Mouse (Mus musculus) neural tube, embryonic 15.5 days (tissue): ENCODE measurements at regions not wholly inside any gene's neighbourhood (a gene's known extent, or its start where the extent isn't known, plus 50 kb on each side); places are given as distances from the start of the nearest gene placed in this dataset.
A peak's percentile ranks its signal among the peaks of the same experiment; 100 is the strongest.

Experiments
- ATAC-seq: fragments of 200-750 bp; cut with Nextera tagmentation; 2 replicates; pipeline ENCODE4 v1.8.0; 2017; ENCODE audit warnings: mild to moderate bottlenecking, moderate TSS enrichment, moderate library complexity; ENCODE audit not compliant: low FRiP score
- H3K27ac ChIP-seq: fragments of 300-500 bp; sonication (generic); replicated peaks from 2 replicates; pipeline ENCODE4 v1.5.1; 2015; ENCODE audit warnings: mild to moderate bottlenecking, inconsistent platforms
- H3K27me3 ChIP-seq: fragments of 300-500 bp; sonication (generic); replicated peaks from 2 replicates; pipeline ENCODE4 v1.6.1; 2015; ENCODE audit warnings: inconsistent platforms
- H3K36me3 ChIP-seq: fragments of 300-500 bp; sonication (generic); 2 replicates; pipeline ENCODE4 v1.6.1; 2015; ENCODE audit warnings: inconsistent platforms
- H3K4me1 ChIP-seq: fragments of 300-500 bp; sonication (generic); 2 replicates; pipeline ENCODE4 v1.6.1; 2015; ENCODE audit warnings: inconsistent platforms
- H3K4me2 ChIP-seq: fragments of 300-500 bp; sonication (generic); 2 replicates; pipeline ENCODE4 v1.6.1; 2015; ENCODE audit warnings: inconsistent platforms, mild to moderate bottlenecking, moderate library complexity
- H3K4me3 ChIP-seq: fragments of 300-500 bp; sonication (generic); replicated peaks from 2 replicates; pipeline ENCODE4 v1.5.1; 2015; ENCODE audit warnings: mild to moderate bottlenecking, inconsistent platforms
- H3K9ac ChIP-seq: fragments of 300-500 bp; sonication (generic); replicated peaks from 2 replicates; pipeline ENCODE4 v1.6.1; 2015; ENCODE audit warnings: mild to moderate bottlenecking, inconsistent platforms
- H3K9me3 ChIP-seq: fragments of 300-500 bp; sonication (generic); replicated peaks from 2 replicates; pipeline ENCODE4 v1.6.1; 2016; ENCODE audit warnings: inconsistent platforms
- WGBS: fragments of 180-500 bp; shearing (Covaris S2); methylation state at CpG from one replicate; pipeline ENCODE4 v1.1.7; 2015; ENCODE audit warnings: mixed read lengths; 5-methylcytosine and 5-hydroxymethylcytosine counted together

DNA sequence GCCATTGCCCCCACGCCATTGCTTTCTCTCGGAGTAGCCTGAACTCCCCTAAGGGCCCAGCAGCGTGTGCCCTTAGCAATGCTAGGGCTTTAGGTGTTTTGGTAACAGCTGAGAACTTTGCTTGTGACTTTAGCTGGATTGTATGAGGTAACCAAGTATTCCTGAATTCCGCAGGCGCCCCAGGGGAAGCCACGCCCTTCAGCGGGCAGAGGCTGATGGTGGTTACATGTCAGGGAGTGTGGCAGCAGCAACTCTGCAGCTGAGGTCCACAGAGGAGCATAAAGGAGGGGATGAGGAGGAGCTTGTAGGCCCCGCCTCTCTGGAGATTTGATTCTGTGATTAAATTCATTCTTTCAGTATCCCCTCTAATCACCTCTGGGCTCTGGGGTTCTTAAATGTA, 116.1 kb upstream of the 1700012A03Rik start:
- H3K4me1 ChIP-seq: peaks cover 34% of the 10 kb centered on the region
- H3K27ac ChIP-seq: no peak overlapping the region
- H3K9me3 ChIP-seq: no peaks in the 10 kb centered on the region
- H3K4me2 ChIP-seq: no peak overlapping the region
- WGBS: 65% methylated on average over 8 of the region's 8 CpGs
- no peaks in the 10 kb centered on the region for H3K27me3 ChIP-seq
- no peaks in the 10 kb centered on the region for H3K36me3 ChIP-seq
- H3K9ac ChIP-seq: no peak overlapping the region
- ATAC-seq: no peak
- H3K4me3 ChIP-seq: no peak overlapping the region

DNA sequence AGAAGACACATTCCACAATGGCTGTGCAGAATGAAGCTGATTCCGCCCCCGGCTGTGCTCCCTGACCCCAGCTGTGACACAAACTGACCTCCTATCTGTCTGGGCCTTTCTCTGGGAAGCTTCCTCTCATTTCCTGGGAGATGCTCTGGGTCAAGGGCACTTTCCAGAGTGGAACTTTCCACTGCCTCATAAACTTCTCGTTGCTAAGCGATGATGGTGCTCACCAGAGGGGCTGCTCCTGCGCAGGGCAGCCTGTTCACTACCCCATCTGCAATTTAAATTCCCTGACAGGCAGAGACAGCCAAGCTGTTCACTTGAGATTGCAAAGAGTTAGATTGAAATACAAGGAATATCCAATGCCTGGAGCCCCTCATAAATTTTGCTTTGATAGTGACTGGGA, 116.7 kb upstream of the 1700012A03Rik start:
- peaks cover 28% of the 10 kb centered on the region for H3K4me1 ChIP-seq
- no peak overlapping the region for H3K4me2 ChIP-seq
- H3K9ac ChIP-seq: no peak overlapping the region
- H3K36me3 ChIP-seq: no peaks in the 10 kb centered on the region
- H3K9me3 ChIP-seq: no peaks in the 10 kb centered on the region
- 23% methylated on average over 5 of the region's 5 CpGs for WGBS
- no peaks in the 10 kb centered on the region for H3K27me3 ChIP-seq
- ATAC-seq: 0 out of 2 replicates have a peak, but pooled peaks have one; percentile 51
- H3K27ac ChIP-seq: no peak overlapping the region
- no peak overlapping the region for H3K4me3 ChIP-seq

DNA sequence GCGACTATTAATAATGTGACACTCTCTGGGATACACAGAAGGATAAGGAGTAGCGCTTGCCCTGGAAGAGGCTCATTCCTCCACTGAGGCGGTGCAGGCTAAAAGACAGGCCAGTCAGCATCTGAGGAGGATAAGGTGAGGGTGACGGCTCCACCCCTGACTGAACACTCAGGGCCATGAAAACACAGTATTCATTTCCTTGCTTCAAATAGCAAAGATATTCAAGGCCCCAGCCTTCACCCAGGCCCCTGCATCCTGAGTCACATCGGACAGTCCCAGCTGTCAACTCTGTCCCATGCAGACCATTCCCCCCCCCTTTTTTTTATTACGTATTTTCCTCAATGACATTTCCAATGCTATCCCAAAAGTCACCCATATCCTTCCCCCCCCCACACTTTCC, 118.9 kb upstream of the 1700012A03Rik start:
- Histone ChIP-seq H3K4me1 (peaks cover 20% of the 10 kb centered on the region), H3K4me2 (no peak overlapping the region), H3K27me3 (no peaks in the 10 kb centered on the region), H3K27ac (no peak overlapping the region), H3K4me3 (no peak overlapping the region), H3K9ac (no peak overlapping the region), H3K9me3 (no peaks in the 10 kb centered on the region), H3K36me3 (no peaks in the 10 kb centered on the region)
- ATAC-seq: no peak
- WGBS: 94% methylated on average over 6 of the region's 6 CpGs

DNA sequence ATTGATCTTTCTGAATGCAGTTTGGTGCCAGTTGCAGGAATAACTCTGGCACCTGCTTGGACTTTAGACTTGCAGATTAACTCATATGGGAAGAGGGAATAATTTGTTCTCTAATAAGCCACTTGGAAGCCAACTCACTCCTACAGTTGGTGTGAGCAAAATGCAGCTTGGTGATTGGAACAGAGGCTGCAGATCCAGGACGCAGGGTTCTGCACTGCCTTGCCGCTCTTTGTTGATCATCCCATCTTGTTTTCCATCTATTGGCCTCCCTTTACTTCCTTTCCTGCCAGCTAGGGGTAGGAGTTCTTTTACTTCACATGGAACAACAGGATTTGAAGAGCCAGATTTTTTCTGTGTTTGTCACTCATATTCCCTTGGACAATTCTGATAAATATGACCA, 120.9 kb upstream of the 1700012A03Rik start:
- ATAC-seq: no peak
- H3K27ac ChIP-seq: no peak overlapping the region
- H3K4me2 ChIP-seq: no peak overlapping the region
- no peak overlapping the region for H3K9ac ChIP-seq
- 93% methylated on average over 2 of the region's 2 CpGs for WGBS
- H3K27me3 ChIP-seq: no peaks in the 10 kb centered on the region
- H3K4me3 ChIP-seq: no peak overlapping the region
- H3K9me3 ChIP-seq: no peaks in the 10 kb centered on the region
- no peaks in the 10 kb centered on the region for H3K36me3 ChIP-seq
- H3K4me1 ChIP-seq: peaks cover 21% of the 10 kb centered on the region

DNA sequence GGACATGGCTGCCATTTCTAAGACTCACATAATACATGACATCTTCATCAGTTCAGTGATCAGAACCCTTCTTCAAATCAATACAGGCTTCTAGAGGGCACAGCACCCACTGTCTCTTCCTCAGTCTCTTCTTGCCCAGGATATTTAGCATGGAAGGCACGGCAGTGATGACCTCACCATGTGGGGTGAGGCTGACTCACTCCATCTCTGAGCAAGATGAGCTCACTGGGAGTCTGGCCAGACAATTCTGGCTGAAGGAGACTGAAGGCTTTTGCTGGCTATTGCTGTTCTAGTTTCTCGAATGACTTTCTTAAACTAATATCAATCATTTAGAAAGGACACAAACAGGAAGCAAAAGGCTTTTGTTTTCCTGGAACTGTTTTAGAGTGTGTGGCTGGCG, 122.9 kb upstream of the 1700012A03Rik start:
- 61% methylated on average over 3 of the region's 3 CpGs for WGBS
- H3K4me3 ChIP-seq: no peak overlapping the region

DNA sequence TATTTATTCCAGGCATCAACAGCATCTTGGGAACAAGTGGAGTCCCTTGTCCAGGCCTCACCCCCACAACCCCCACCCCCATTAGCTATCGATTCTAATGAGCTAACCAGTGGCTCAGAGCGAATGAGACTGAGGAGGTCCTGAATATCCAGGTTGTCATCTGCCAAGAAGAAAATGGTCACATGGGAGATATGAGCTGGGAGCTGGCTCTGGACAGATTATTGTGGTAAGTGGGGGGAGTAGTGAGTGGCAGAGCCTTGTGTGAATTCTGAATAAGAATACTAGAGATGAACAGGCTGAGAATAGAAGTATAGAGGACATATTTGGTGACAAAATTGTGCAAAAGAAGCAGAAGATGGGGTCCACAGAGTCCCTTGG, 125.4 kb upstream of the 1700012A03Rik start:
- Histone ChIP-seq H3K9ac (no peak overlapping the region), H3K9me3 (no peaks in the 10 kb centered on the region), H3K4me3 (no peak overlapping the region), H3K27me3 (no peaks in the 10 kb centered on the region), H3K4me2 (no peak overlapping the region), H3K4me1 (peaks cover 13% of the 10 kb centered on the region), H3K27ac (peak overlapping the region; percentile 65), H3K36me3 (no peaks in the 10 kb centered on the region)
- 63% methylated on average over 2 of the region's 2 CpGs for WGBS
- ATAC-seq: no peak

More for the DNA sequence above, 122.9 kb upstream of the 1700012A03Rik start:
- H3K4me2 ChIP-seq: no peak overlapping the region
- H3K9me3 ChIP-seq: no peaks in the 10 kb centered on the region
- H3K27ac ChIP-seq: no peak overlapping the region
- no peaks in the 10 kb centered on the region for H3K27me3 ChIP-seq
- ATAC-seq: no peak
- peaks cover 13% of the 10 kb centered on the region for H3K4me1 ChIP-seq
- H3K9ac ChIP-seq: no peak overlapping the region
- no peaks in the 10 kb centered on the region for H3K36me3 ChIP-seq

DNA sequence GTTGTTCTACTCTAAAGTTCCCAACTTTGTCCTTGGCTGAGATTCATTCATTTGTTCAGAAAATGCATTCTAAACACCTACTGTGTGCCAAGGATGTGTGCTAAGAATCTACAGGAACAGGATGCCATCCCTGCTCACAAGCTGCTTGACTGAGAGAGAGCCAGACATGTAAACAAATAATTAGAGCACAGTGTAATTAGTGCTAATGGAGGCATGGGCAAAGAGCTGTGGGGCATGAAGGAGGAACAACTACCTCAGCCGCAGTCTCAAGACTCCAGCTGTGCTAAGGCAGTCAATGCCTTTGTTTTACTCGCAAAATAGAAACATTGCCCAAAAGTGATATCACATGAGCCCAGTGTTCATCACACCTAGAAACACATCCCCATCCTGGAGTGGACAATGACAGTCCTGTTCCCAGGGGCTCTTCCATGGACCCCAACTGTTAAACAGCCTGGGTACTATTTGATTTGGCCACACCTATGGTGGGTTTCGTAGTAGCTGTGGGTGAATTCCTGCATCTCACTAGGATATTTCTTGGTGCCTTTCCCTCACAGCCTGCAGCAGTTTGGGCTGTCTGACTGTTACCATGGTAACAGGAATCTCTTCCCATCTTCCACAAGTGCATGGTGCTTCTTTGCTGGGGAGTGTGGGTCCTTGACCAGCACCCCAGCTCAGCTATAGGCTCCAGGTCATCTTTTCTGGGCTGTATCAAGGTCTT, 125.9 kb upstream of the 1700012A03Rik start:
- ATAC-seq: peak; percentile 82
- H3K9me3 ChIP-seq: no peaks in the 10 kb centered on the region
- no peak overlapping the region for H3K4me3 ChIP-seq
- H3K36me3 ChIP-seq: no peaks in the 10 kb centered on the region
- peaks cover 13% of the 10 kb centered on the region for H3K4me1 ChIP-seq
- peak overlapping the region; percentile 65 for H3K27ac ChIP-seq
- WGBS: 22% methylated on average over 3 of the region's 3 CpGs
- H3K9ac ChIP-seq: no peak overlapping the region
- H3K4me2 ChIP-seq: no peak overlapping the region
- no peaks in the 10 kb centered on the region for H3K27me3 ChIP-seq

DNA sequence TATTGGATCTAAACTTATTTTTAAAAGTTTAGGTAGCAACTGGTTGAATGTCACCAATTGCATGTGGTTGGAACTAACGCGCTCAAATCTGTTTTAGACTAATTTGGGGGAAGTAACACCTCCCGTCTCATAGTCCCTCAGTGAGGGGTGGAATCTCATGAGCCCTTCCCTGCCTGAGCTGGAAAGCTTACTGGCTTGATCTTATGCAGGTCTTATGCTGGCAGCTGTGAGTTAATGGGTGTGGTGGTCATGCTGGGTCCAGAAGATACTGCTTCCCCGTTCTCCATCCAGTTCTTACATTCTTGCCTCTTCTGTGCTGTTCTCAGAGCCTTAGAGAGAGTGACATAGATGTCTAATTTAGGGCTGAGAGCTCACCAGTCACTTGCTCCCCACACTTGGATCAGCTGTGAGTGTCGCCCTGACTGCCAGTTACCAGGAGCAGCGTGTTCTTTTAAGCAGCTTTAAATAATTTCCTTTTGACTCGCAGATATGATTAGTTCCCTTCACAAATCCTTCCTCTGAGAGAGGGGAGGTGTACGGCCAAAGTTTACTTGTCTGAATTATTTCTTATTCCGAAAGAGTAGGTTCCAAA, 128.4 kb upstream of the 1700012A03Rik start:
- Histone ChIP-seq H3K4me3 (no peak overlapping the region), H3K36me3 (no peaks in the 10 kb centered on the region), H3K4me1 (peaks cover 13% of the 10 kb centered on the region), H3K27ac (no peak overlapping the region), H3K9me3 (no peaks in the 10 kb centered on the region), H3K27me3 (no peaks in the 10 kb centered on the region), H3K9ac (no peak overlapping the region), H3K4me2 (no peak overlapping the region)
- WGBS: 92% methylated on average over 9 of the region's 9 CpGs
- ATAC-seq: no peak

DNA sequence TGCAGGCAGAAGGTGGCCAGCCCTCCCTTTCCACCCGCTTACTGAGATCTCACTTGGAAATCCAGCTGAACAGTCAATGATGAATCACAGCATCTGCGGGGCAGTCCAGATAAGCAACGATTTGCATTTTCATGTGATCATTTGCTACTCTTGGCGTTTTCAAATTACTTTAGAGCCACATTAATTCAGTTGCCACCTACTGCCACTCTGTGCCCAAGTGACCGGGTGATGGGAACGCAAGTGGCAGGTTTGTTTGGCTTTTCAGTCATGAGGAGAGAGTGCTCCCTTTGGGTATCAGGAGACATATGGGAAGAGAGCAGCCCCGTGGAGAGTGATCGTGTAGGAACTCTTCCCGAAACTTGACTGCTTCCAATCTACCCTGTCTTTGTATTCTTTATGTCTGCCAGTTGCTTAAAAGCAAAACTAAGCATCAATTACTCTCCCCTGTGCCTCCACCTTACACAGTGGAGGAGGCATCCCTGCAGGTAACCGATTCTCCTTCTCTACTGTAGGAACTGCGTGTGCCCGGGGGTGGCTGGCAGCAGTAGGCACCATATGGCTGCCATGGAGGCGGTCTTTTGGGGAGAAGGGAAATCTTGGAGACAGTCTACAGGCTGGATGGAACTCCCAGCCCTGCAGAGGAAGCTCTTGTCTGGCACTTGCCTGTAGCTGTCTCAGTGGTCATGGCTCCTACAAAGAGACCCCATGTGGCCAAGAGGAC, 132.5 kb upstream of the 1700012A03Rik start:
- no peak for ATAC-seq
- WGBS: 74% methylated on average over 13 of the region's 13 CpGs
- no peaks in the 10 kb centered on the region for H3K4me1 ChIP-seq
- no peaks in the 10 kb centered on the region for H3K9me3 ChIP-seq
- no peak overlapping the region for H3K27ac ChIP-seq
- H3K27me3 ChIP-seq: no peaks in the 10 kb centered on the region
- H3K36me3 ChIP-seq: no peaks in the 10 kb centered on the region
- no peak overlapping the region for H3K9ac ChIP-seq
- H3K4me3 ChIP-seq: no peak overlapping the region
- no peak overlapping the region for H3K4me2 ChIP-seq

DNA sequence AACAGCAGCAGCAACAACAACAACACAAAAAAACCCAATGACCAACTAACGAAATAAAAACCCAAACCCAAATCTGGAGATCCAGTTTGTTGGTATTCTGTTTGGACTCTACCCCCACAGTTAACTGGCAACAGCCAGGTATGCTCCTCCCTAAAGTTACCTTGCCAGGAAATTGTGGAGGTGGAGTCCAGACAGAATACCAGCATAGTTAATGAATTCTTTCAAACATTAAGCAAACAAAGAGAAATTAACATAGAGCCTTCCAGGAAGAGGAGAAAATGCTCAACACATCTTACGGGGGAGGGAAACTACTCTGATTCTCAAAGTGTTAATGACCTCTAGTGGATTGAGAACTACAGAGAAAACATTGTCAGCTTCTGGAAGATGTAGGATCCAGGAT, 148.3 kb upstream of the 1700012A03Rik start:
- Histone ChIP-seq H3K36me3 (no peaks in the 10 kb centered on the region), H3K27me3 (no peaks in the 10 kb centered on the region), H3K9ac (no peak overlapping the region), H3K4me1 (no peaks in the 10 kb centered on the region), H3K4me3 (no peak overlapping the region), H3K27ac (no peak overlapping the region), H3K4me2 (no peak overlapping the region), H3K9me3 (no peaks in the 10 kb centered on the region)
- no peak for ATAC-seq
- 86% methylated on average over 2 of the region's 2 CpGs for WGBS

DNA sequence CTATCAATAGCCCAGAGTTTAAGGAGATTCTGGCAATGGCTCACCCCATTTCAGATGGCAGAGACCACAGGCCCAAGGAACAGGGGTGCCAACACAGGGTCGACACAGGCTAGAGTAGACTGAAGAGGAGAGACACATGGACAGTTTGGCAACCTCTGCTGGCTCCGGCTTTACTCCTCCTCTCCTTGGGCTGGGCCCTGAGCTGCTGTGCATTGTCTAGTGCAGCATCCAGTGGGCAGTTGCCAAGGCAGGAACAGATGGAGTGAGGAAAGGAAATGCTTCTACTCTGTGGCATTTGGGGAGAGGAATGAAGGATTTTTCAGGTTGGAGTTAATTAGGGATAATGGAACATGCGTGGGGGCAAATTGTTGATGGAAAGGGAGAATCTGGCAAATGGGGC, 151.0 kb upstream of the 1700012A03Rik start:
- Histone ChIP-seq H3K4me3 (no peak overlapping the region), H3K27ac (no peak overlapping the region), H3K4me1 (no peaks in the 10 kb centered on the region), H3K9me3 (no peaks in the 10 kb centered on the region), H3K27me3 (no peaks in the 10 kb centered on the region), H3K36me3 (no peaks in the 10 kb centered on the region), H3K4me2 (no peak overlapping the region), H3K9ac (no peak overlapping the region)
- 51% methylated on average over 3 of the region's 3 CpGs for WGBS
- no peak for ATAC-seq

DNA sequence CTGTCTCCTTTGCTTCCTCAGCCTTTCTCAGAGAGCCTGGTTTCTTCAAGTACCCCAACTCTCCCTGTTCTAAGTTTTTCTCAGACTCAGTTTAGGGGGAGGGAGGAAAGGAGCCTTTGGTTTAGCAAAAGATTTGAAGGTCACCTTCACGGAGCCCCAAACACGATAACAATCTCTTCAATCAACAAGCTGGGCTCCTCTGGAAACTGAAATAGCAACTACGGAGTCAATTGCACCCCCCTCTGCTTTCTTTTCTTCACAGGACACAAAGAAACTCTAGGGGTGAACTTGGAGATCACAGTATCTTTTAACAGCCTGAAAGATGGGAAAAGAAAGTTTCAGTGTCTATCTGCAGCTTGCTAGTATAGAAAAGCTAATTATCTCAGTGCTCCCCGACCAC, 151.4 kb upstream of the 1700012A03Rik start:
- Histone ChIP-seq H3K9ac (no peak overlapping the region), H3K36me3 (no peaks in the 10 kb centered on the region), H3K27ac (no peak overlapping the region), H3K4me2 (no peak overlapping the region), H3K4me3 (no peak overlapping the region), H3K9me3 (no peaks in the 10 kb centered on the region), H3K27me3 (no peaks in the 10 kb centered on the region), H3K4me1 (no peaks in the 10 kb centered on the region)
- ATAC-seq: no peak
- 9% methylated on average over 4 of the region's 4 CpGs for WGBS
